Mouse (Mus musculus) activated CD4-positive, CD25-positive, alpha-beta regulatory T cell (primary cell): ENCODE measurements around the gene D1Pas1. TPM values are rescaled to one million over a fixed set of nuclear protein-coding genes. Genes with fewer than 3 reads are reported as not detected.

Experiments used
- polyA plus RNA-seq, 2 experiments: library from polyadenylated mRNA; unstranded; fragments of 100-300 nt; shearing (Covaris generic); gene quantifications; one replicate each; pipeline ENCODE4 v1.2.1; 2017

D1Pas1 gene
- polyA plus RNA-seq: not detected

GRCm38 (mm10) chr1:186967201-186967812 lies at the start of gene D1Pas1:
D1Pas1 (plus strand) TSS chr1:186967416.

Other genes with a start within 250 kb of the D1Pas1 start
- 10 to 100 TPM; 29.2 to 46.2 TPM for gene Rrp15, start 218.1 kb upstream of the D1Pas1 start, polyA plus RNA-seq
- under 1 TPM in 1 of 2 experiments, not detected in 1; 0.25 TPM for gene Spata17, start 248.0 kb downstream of the D1Pas1 start, polyA plus RNA-seq
- gene Gpatch2, start 248.1 kb downstream of the D1Pas1 start, polyA plus RNA-seq: 10 to 100 TPM; 23.7 to 31.7 TPM